Mouse (Mus musculus) pancreas, adult 10 weeks (tissue): ENCODE results near the gene Hoxa7. TPM values are rescaled to one million over a fixed set of nuclear protein-coding genes. Genes with fewer than 3 reads are reported as not detected.

Source experiments
- polyA plus RNA-seq: library from polyadenylated mRNA; stranded (reverse); fragments of 350-450 nt; fragmentation: Illumina TruSeq; extraction: RNeasy Lipid Tissue Mini Kit (QIAGEN cat#74804); gene quantifications from one replicate; pipeline ENCODE4 v1.2.3, GENCODE M21; 2015; ENCODE audit warnings: low read depth, low replicate concordance; ENCODE audit not compliant: insufficient read depth

Hoxa7 gene
- 0.68 TPM for polyA plus RNA-seq

DNA sequence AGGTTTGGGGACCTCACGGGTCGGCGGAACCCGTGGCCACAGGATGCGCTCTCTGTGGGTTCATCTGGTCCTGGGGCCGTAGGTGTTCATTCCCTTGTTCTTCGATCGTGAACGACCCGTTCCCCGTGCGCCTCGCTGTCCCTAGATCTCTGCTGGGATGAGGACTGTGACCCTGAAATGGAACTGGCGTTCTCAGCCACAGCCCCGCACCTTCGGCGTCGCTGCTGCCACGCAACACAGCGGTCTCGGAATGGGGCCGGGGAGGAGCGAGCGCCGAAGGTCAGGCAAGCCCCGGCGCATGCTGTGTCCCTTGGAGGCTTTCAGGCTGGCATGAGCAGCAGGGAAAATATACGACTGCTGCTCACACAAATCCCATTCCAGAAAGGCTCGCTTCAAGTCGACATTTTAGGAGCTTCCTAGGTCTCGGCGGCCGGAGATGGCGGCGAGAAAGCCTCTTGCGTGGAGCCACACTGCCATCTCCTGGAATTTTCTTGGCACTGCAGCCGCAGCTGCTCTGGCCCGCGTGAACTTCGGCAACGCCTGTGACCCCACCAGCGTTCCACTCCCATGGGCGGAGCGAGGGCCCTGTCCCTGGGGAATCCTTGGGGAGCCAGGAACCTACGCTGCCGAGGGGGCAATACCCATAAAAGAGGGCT is at the start of gene Hoxa7:
TSS of gene Hoxa7 (minus strand) at position 518 of the 656 bp plus-strand sequence.

DNA sequence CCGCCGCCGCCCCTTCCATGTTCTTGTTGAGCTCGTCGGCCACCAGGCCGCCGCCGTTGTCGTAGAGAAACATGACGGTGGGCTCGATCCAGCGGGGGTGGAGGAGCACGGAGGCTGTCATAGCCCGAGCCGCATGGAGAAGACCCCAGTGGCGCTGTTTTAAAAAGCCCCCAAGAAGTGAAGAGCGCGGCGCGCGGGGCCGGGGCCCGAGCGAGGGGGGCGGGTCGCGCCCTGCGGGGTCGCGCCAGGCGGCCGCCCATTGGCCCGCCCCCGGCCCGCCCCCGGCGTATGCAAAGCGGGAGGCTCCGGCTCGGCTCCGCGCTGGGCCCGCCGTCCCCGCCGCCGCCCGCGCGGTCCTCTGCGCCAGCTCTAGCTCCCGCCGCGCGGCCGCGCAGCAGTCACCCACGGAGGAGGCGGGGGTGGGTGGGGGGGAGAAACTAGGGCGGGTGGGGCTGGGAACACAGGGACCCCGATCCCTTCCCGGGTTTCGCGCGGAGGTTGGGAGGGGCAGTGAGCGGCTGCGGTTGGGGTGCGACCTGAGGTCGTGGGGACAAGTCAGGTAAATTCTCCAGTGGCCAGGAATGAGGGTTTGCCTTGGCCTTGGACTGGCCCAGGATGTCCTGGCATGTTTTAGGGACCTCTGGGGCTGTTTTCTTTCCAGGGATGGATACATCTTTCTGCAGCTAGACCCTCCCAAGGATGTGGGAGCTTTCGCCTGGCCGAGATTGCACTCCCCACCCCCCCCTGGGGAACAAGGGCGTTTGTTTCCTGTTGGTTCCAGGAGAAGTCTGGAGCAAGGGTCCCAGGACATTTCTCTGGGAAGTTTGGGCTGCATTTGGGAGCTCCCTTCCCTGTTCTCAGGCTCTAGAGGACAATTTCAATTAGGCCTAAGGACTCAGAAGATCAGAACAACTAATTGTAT is 39.3 kb upstream of the Hoxa7 start, which contains the start of gene Hoxa13:
TSS of gene Hoxa13 (minus strand) at position 227 of the 922 bp plus-strand sequence.

DNA sequence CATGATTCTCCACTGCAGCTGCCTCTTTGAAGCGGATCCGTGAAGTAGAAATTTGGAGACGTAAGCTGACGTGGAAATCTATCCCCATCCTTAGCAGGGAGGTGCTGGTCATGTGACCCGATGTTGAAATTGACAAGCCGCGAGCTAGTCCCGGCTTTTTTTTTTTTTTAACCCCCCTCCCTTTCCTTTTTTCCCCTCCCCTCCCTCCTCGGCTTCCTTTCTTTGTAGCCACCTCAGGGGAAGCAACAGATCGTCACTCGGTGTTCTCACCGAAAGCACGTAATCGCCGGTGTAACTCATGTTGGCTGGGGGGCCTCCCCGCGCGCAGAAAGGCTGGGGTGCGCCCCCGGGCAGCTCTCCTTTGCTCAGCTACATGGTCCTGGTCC is 24.1 kb upstream of the Hoxa7 start, which contains the start of gene Hoxa11:
TSS of gene Hoxa11 (minus strand) at position 54 of the 386 bp plus-strand sequence.

DNA sequence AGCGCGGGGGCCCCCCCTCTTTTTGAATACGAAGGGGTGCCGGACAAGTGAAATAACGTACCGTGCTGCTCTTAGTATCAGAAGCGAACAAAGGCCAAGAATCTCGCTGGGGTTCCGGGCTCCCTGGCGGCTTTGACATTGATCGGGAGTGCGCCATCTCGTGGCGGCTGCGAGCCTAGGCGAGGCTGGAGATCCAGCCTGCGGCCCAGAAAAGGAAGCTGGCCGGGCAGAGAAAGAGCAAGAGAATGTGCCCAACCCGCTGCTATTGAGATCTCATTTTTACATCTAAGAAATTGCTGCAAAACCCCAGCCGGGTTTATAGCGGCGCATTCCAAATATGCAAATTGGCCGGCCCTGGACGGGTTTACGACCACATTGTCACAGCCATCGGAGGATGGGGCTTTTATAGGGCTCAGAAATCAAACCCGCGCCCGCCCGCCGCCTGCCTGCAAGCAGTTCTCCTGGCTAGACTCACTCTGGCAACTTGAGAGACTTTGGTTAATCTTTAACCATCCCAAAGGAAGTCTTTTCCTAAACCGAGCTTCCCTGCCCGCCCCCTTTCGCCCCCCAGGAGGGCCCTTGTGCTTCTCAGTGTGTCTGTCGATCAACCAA is 18.8 kb upstream of the Hoxa7 start, which contains the start of gene Hoxa10:
TSS of gene Hoxa10 (minus strand) at position 466 of the 612 bp plus-strand sequence.

DNA sequence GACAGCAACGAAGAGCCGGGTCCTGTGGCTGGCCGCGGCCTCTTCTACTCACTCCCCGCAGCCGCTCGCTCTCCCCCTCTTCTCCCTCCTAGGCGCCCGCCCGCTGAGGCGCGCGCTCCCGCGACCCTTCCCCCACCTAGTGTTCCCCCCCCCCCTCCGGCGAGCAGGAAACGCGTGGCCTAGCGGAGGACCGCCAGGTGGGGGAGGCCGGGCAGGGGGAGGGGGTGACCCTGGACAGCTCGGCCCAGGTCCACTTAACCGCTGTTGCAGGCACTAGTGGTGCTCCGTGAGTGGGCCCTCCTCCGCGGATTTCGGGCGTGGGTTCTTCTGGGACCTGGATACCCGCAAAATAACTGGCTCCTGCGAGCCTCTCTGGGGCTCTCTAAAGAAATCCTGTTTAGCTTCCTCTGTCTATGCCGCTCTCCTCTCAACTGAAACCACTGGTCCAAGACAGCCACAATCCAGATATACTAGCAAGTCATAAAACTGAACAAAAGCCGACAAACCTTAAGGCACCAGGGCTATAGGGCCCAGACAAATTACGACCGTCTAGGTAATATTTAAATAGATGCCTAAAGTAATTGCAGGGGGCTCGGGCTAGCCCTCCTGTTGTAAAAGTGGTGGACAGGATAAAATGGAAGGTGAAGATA is 9.0 kb upstream of the Hoxa7 start, which contains the start of gene Hoxa9:
TSS of gene Hoxa9 (minus strand) at position 574 of the 650 bp plus-strand sequence.

DNA sequence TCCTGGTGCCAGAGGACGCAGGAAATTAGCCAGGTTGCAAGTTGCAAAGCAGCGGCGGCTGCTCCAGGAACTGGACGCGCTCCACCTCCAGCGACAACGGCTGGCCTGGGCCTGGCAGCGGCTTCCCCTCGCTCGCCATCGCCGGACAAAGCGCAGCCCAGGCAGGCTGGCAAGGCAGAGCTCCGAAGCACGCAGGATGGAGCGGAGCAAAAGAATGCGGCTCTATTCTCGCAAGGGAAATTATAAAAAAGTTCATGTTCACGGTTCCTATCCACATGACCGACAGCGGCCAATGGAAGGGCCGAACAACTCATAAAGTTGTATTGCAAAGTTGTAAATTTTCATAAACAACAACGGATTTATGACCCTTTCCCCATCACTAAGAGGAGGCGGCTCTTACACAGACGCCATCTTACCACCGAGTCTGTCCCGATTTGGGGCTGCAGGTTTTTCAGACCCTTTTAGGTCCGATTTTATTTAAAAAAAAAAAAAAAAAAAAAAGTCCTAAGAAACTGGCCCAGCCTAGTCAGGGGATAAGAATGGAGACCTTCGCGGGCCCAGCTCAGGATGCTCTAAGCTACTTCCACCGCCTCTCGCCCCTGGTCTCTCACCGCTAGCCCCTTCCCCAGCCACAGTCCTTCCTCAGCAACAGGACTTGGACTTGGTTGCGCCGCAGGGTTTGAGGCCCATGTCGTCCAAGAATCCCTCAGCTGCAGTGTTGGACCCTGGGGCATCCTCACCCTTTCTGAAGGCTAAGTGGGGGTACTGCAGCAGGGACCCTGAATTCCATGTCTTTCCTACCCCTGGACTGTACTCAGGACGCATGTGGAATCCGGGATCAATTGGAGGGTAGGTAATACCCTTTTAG is 8.3 kb downstream of the Hoxa7 start, which contains the start of the genes Hoxa3 and Gm28308:
TSS of gene Hoxa3 (minus strand) at position 218 of the 868 bp plus-strand sequence.
TSS of gene Gm28308 (minus strand) at position 221 of the 868 bp plus-strand sequence.

DNA sequence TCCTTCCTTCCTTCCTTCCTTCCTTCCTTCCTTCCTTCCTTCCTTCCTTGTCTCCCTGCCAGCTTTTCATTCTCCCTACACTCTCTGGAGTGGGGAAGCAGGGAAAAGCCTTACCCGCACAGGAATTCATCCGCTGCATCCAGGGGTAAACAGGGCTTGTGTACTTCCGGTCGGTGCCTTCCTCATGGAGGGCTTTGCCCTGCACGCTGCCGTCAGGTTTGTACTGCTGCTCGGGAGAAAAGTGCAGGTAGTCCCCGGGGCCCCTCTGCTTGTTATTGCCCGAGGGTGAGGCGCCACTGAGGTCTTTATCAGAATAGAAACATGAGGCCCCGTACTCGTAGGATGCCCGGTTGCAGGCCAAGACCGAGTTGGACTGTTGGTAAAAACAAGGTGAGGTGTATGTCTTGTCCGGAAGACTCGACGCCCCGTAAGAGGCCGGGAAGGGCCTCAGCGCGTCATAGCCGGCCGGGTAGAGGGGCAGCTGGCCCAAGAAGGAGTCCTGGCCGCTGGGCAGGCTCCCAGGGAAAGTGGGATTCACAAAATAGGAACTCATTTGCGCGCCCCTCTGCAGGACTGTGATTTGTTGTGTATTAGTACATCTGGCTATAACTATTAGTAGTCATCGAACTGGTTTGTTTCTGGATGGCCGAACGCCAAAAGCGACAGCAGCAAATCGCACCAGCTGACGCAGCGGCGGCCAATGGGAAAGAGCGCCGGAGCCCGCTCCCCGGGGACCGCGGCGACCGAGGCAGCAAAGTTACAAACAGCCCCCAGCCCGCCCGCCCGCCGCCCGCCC is 13.4 kb downstream of the Hoxa7 start, which contains the start of gene Hoxa6:
TSS of gene Hoxa6 (minus strand) at position 651 of the 796 bp plus-strand sequence.

DNA sequence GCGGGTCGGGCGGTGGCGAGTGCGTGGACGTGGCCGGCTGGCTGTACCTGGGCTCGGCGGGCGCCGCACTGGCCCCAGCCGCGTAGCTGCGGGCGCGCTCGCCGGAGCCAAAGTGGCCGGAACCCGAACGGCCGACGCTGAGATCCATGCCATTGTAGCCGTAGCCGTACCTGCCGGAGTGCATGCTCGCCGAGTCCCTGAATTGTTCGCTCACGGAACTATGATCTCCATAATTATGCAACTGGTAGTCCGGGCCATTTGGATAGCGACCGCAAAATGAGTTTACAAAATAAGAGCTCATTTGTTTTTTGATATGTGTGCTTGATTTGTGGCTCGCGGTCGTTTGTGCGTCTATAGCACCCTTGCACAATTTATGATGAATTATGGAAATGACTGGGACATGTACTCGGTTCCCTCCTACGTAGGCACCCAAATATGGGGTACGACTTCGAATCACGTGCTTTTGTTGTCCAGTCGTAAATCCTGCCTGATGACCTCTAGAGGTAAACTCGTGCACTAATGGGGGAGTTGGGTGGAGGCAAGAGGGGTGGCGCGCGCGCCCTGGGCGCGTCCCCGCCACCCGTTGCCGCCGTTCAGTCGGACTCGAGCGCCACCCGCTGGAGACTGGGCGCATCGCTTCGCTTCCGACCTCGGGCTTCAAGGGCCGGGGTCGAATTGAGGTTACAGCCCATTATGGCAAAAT is 17.5 kb downstream of the Hoxa7 start, which contains the start of gene Hoxa5:
TSS of gene Hoxa5 (minus strand) at position 538 of the 703 bp plus-strand sequence.

DNA sequence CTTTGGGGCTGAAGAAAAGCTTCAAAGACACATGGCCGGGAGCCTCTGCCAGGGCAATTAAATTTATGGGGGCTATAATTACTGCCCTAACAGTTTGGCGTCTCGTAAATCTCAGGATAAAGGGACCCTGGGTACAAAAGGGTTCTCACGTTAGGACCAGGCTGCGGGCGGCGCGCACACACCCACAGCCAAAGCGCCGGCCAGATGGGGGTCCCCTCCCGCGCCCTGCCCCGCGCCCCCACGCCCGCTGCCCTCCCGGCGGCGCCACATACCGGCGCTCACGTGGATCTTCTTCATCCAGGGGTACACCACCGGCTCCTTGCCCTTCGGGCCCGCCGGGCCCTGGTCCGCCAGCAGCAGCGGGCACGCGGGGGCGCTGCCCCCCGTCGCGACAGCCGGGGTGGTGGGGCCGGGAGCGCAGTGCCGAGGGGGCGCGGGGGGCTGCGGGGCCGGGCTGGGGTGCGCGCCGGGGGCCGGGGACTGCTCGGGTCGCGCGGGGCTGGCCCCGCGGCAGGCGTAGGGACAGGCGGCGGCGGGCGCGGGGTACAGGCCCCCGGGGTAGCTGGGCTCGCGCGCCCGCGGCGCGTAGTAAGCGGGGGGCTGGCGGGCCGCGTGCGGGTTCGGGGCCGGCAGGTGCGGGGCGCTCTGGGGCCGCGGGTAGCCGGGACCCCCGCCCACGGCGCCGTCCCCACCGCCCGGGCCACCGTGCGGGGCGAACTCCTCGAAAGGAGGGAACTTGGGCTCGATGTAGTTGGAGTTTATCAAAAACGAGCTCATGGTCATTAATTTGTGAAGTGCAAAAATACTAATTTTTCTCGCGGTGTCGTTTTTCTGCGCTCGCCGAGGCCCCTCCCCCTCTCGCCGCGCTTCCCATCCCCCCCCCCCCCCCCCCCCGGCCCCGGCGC is 30.5 kb downstream of the Hoxa7 start, which contains the start of gene Hoxa4:
TSS of gene Hoxa4 (minus strand) at position 848 of the 905 bp plus-strand sequence.

DNA sequence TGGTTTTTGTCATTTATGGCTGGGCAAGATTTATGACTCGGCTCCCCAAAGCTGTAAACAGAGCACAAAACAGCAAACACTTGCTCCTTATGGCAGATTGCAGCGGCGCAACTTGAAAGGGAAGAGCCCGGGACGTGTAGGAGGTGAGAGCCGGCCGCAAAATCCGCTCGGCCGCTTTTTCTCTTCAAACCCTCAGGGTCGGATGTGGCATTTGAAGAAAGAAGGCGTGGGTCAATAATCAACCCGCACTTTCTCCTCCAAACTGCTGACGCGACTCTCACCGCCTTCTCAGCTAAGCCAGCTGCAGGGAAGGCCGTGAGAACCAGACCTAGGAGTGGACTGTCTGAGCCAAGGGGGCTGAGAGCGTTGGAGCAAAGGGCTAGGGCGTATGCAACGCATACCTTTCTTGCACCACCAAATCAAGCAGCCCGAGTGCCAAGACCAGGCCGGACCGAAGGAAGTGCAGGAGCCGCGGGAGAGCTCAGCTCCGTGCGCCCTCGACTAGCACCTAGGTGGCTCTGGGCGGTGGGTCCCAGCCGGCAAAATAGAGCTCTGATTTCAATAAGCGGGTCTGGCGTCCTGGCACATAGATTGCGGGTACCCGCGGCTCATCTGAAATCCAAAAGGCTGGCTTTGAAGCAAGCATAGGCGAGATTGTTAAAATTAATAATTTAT is 44.5 kb downstream of the Hoxa7 start, which contains the start of gene 5730596B20Rik:
TSS of gene 5730596B20Rik (plus strand) at position 438 of the 675 bp plus-strand sequence.

DNA sequence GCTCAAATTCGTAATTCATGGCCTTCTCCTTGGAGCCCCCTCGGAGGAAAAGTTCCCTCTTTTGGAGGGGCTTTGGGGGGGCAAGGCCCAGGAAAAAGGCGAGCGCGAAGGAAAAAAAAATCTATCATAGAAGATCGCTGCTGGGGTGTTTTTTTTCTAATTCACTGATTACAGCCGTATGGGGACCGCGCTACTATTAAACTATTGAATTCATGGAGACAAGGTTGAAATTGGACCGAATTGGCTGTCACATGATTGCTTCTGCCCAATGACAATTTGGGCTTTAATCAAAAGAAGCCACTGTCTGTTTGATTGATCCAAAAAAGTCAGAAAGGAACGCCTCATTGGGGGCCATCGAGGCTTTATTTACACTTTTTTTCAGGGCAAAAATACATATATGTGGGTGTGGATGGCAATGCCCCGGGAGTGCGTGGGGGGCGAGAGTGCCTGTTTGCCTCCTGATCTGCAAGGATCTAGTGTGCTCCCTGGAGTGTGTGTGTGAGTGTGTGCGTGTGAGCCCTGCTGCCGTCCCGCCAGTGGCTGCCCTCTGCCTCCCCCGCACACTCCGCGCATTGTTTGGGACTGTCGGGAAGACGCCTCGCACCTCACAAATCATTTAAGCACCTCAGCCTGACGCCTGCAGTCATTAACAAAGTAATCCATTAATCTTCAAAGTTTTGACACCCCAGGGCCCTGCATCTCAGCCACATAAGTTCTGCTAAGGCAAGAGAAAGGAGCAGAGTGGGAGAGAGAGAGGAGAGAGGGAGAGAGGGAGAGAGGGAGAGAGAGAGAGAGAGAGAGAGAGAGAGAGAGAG is 56.8 kb downstream of the Hoxa7 start, which contains the start of gene Hoxa2:
TSS of gene Hoxa2 (minus strand) at position 206 of the 815 bp plus-strand sequence.

Other genes with a start within 250 kb of the Hoxa7 start
- 8.7 TPM for gene Skap2, start 209.3 kb downstream of the Hoxa7 start, polyA plus RNA-seq
- not detected for gene Hoxa1, start 63.5 kb downstream of the Hoxa7 start, polyA plus RNA-seq
- 0.63 TPM for gene Hoxa2, start 57.0 kb downstream of the Hoxa7 start, polyA plus RNA-seq
- not detected for gene 5730596B20Rik, start 44.4 kb downstream of the Hoxa7 start, polyA plus RNA-seq
- 1.6 TPM for gene Hoxa4, start 30.1 kb downstream of the Hoxa7 start, polyA plus RNA-seq
- gene Hoxa5, start 17.3 kb downstream of the Hoxa7 start, polyA plus RNA-seq, result 2.8 TPM
- not detected for gene Hoxa6, start 13.1 kb downstream of the Hoxa7 start, polyA plus RNA-seq
- 1.5 TPM for gene Hoxa3, start 8.5 kb downstream of the Hoxa7 start, polyA plus RNA-seq
- not detected for gene Gm28308, start 8.5 kb downstream of the Hoxa7 start, polyA plus RNA-seq
- not detected for gene Hoxa9, start 9.2 kb upstream of the Hoxa7 start, polyA plus RNA-seq
- not detected for gene Hoxa10, start 19.0 kb upstream of the Hoxa7 start, polyA plus RNA-seq
- not detected for gene Hoxa11, start 24.0 kb upstream of the Hoxa7 start, polyA plus RNA-seq
- gene Hoxa13, start 39.0 kb upstream of the Hoxa7 start, polyA plus RNA-seq, result not detected
- not detected for gene Evx1, start 91.6 kb upstream of the Hoxa7 start, polyA plus RNA-seq